Mouse (Mus musculus): Measurements from ENCODE around the gene Cpsf4.

- TF ChIP-seq CTCF (IDR thresholded peaks at IDR 0.05) (no peak), POLR2A (IDR thresholded peaks at IDR 0.05; ENCODE audit: insufficient read depth, low read depth, low read length) (no peak)
Observed at GRCm38 (mm10) chr5:145118461-145118860, 48.6 kb upstream of the Cpsf4 start.
